Mouse (Mus musculus): ENCODE measurements around the gene Dusp16.
A peak's percentile ranks its signal among the peaks of the same experiment; 100 is the strongest.
"Not testable (repeated sequence)": the region's sequence is repeated elsewhere in the genome, so short reads cannot be mapped to it uniquely, and the experiment has no call there.

Gene Dusp16

DNA sequence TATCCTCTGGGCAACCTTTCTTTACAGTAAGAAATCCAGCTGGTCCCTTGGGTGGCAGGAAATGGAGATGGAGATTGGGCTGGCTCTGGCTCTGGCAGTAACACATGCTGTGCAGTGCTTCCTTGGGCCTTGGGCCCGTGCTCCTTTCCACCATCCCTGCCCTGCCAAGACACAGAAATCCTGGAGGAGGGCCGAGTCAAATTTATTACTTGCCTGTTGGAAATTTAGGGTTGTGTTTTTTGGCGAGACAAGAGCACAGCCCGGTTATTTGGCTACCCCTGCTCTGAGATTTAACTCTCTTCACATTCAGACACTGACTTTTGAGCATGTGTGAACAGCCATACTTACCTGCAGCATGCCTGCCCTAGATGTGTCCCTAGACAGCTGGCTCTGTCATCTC lies 96.3 kb downstream of the Dusp16 start:
- DNase-seq: peak; percentile 73

- DNase-seq: no peak
Measured at GRCm38 (mm10) chr6:134695625-134696024, 96.8 kb downstream of the Dusp16 start.

GRCm38 (mm10) chr6:134694988-134695387 lies 97.4 kb downstream of the Dusp16 start:
- no peak for DNase-seq

DNA sequence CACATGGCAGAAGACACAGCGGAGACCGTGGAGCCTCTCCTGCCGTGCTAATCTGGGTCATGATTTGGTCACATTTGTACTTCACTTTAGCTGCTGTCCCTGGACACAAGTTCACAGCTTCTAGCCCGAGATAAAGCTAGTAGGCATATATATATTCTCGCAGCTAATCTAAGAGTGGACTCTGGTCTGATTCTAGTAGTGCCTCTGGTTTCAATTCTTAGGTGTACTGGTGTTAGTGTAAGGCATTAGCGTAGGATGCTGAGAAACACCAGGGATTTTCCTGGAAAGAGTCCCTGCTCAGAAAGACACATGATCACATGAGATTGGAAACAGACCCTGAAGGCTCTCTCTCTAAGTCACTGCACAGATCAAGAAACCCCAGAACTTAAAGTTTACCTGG lies 97.9 kb downstream of the Dusp16 start:
- no peak for DNase-seq

GRCm38 (mm10) chr6:134685515-134685914 lies 106.9 kb downstream of the Dusp16 start:
- no peak for DNase-seq

DNA sequence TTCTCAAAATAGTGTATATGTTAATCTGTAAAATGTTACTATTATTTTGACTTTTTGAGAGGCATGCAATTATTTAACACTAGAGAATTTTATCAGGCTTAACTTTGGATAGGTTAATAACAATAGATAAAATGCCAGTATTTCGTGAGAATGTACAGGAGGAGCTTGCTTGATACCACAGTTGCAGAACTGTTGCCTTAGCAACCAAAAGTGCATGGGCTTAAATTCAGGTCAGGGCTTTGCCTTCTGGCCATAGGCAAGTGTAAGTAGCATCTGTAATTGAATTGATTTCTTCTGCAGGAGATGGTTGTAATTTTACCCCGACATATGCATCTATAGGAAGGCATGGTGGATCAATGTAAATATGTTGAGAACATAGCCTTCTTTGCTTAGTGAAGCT lies 107.4 kb downstream of the Dusp16 start:
- no peak for DNase-seq

GRCm38 (mm10) chr6:134684354-134684915 lies 108.0 kb downstream of the Dusp16 start:
- DNase-seq: no peak

- not testable (repeated sequence) for DNase-seq
Measured at GRCm38 (mm10) chr6:134679330-134679729, 113.1 kb downstream of the Dusp16 start.

- no peak for DNase-seq
Measured at GRCm38 (mm10) chr6:134678037-134678436, 114.4 kb downstream of the Dusp16 start.

- DNase-seq: no peak
Measured at GRCm38 (mm10) chr6:134677504-134677903, 114.9 kb downstream of the Dusp16 start.

DNA sequence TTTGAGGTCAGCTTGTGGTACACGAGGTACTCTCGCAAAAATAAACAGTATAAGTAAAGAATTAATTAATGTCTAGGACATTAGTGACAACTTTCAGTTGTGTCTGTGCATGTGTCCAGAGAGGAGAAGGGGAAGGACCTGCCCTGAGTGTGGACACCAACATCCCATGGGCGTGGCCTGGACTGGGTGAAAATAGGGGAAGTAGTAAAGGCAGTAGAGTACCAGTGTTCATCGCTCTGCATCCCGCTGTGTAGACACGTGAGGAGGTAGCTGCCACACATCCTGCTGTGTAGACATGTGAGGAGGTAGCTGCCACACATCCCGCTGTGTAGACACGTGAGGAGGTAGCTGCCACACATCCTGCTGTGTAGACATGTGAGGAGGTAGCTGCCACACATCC lies 118.7 kb downstream of the Dusp16 start:
- not testable (repeated sequence) for DNase-seq

DNA sequence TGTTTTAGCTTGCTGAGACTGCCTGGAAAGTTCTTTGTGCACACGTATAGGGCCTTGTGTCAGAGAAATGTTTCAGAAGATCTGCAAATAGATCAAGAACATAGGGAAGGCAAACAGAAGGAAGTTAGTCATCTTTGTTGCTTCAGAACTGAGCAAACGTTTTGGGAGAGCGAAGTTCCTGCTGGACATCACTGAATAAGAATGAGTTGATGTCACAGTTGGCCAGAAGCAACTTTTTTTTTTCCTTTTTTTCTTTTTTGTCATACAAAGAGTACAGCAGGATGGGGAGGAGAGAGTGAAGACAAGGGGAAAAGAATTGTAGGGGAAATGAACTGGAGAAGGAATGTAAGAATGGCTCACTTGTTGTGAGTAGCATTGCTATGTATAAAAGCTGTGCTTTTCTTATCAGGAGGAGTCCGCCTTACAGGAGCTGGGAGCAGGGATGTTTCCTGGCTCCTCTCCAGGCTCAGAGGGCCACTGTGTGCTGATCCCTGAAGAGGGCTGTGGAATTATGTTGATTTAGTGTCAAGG lies 121.5 kb downstream of the Dusp16 start:
- DNase-seq: peak; percentile 62

DNA sequence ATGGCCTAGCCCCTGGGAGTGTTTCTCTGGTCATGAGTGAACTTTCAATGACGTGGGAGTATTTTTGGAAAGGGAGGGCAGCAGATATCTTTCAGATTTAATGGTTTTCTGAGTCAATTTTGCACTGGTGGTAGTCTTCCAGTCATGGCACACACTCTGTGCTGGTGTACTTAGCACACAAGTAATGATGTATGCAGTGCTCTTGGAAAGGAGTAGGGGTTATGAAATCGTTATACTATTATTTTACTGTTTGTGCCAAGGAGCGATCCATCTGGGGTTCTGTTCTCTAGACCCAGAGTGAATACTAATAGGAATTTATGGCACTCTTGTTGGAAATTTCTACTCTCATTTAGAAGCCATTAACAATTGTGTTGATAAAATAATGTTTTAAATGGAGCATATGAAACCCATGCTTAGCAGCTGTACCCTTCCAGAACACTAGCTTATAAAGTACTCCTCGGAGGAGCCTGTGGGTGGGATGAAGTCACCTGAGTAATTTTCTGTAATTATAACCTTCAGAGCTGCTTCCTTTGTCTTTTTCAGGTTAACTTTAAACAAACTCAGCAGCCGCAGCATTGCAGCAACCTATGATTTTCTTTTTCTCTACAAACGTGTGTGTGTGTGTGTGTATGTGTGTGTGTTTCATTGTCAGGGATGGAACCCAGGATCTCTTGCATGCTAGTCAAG lies 123.1 kb downstream of the Dusp16 start:
- DNase-seq: no peak

- DNase-seq: no peak
Measured at GRCm38 (mm10) chr6:134668519-134668918, 123.9 kb downstream of the Dusp16 start.

- no peak for DNase-seq
Measured at GRCm38 (mm10) chr6:134665817-134666216, 126.6 kb downstream of the Dusp16 start.

Data from lung, postnatal 10 days (tissue).